8 mouse cellular contexts compared by ENCODE assay signal in the genomic region with DNA sequence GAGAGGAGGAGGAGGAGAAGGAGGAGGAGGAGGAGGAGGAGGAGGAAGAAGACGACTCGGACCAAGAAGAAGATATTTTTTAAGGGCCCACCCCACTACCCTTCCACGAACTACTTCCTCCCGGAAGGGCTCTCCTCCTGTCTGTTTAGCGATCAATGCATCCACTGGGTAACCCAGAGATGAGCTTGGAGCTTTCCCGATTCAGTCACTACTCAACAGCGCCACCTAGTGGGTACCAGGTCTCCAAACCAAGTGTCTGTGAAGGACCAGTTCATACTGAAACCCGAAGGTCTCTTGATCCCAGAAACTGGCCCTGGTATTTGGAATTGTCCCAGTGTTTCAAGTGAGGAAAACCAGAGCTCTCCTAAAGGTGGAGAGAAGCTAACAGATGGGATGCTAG. TPM values are rescaled to one million over a fixed set of nuclear protein-coding genes. Genes with fewer than 3 reads are reported as not detected.
DNase-seq lines count a peak whose midpoint lies in the region; ATAC-seq and TF ChIP-seq lines count a peak whose summit lies in the region.

No protein-coding gene starts in this region.

- peak; percentile 97 for DNase-seq in ES-CJ7 (ENCODE audit: low read depth, low spot score)
- DNase-seq in heart, postnatal 25 days (ENCODE audit: low spot score), result peak; percentile 68
- DNase-seq in layer of hippocampus, adult 11-12 months (ENCODE audit: low spot score), result peak; percentile 93
- DNase-seq in lung, adult 18-20 months, result peak; percentile 79 to 87

- H3K9ac ChIP-seq in forebrain, embryonic 13.5 days, result 0 out of 2 replicates have a peak overlapping the region, but pooled peaks have one; percentile 63
- H3K9ac ChIP-seq in neural tube, embryonic 14.5 days (replicated peaks; ENCODE audit: low read depth, low read length), result 0 out of 2 replicates have a peak overlapping the region, but pooled peaks have one; percentile 39

- intact Hi-C loops in heart, postnatal 25 days (cut with DNase I), result loop anchor here (1.0 to 10.0 kb wide), 3 partner anchors 51 to 100 kb away; no protein-coding TSS in a partner anchor

- no peak for TF ChIP-seq POLR2A in testis, adult 2 months (IDR thresholded peaks at IDR 0.05; ENCODE audit: control insufficient read depth, low read depth, low read length)

- H3K4me1 ChIP-seq in forebrain, embryonic 13.5 days, result peaks cover 13% of the 10 kb centered on the region
- peaks cover 8% of the 10 kb centered on the region for H3K4me1 ChIP-seq in neural tube, embryonic 14.5 days (ENCODE audit: control insufficient read depth, insufficient read depth, low read length)
- peaks cover 21% of the 10 kb centered on the region for H3K4me1 ChIP-seq in testis, adult 2 months (ENCODE audit: control insufficient read depth, insufficient read depth, low read length)

- peak; percentile 58; the same call in 1 of the 2 replicates for TF ChIP-seq CTCF in testis, adult 2 months (IDR thresholded peaks at IDR 0.05; ENCODE audit: control insufficient read depth, insufficient read depth, insufficient replicate concordance, low read depth, low read length)

- 1% methylated on average over 8 of the region's 8 CpGs for WGBS in forebrain, embryonic 13.5 days
- 1% methylated on average over 8 of the region's 8 CpGs for whole genome bisulfite sequencing in neural tube, embryonic 14.5 days

- no peaks in the 10 kb centered on the region for H3K27me3 ChIP-seq in forebrain, embryonic 13.5 days
- H3K27me3 ChIP-seq in neural tube, embryonic 14.5 days (ENCODE audit: control insufficient read depth, insufficient read depth, low read length), result no peaks in the 10 kb centered on the region
- no peaks in the 10 kb centered on the region for H3K27me3 ChIP-seq in testis, adult 2 months (ENCODE audit: control insufficient read depth, insufficient read depth, low read length)

- no peak overlapping the region; the same call in 1 of the 2 replicates for H3K27ac ChIP-seq in forebrain, embryonic 13.5 days
- no peak overlapping the region for H3K27ac ChIP-seq in neural tube, embryonic 14.5 days (ENCODE audit: low read depth, low read length)
- no peak overlapping the region for H3K27ac ChIP-seq in testis, adult 2 months (ENCODE audit: control insufficient read depth, insufficient read depth, low read depth, low read length)

- no peaks in the 10 kb centered on the region for H3K9me3 ChIP-seq in forebrain, embryonic 13.5 days (replicated peaks)
- H3K9me3 ChIP-seq in neural tube, embryonic 14.5 days (ENCODE audit: control insufficient read depth, low read length), result no peaks in the 10 kb centered on the region

- H3K36me3 ChIP-seq in forebrain, embryonic 13.5 days (ENCODE audit: poor library complexity, severe bottlenecking), result peaks cover 16% of the 10 kb centered on the region
- no peaks in the 10 kb centered on the region for H3K36me3 ChIP-seq in neural tube, embryonic 14.5 days (ENCODE audit: control insufficient read depth, insufficient read depth, low read length)
- H3K36me3 ChIP-seq in testis, adult 2 months (ENCODE audit: control insufficient read depth, insufficient read depth, low read length), result no peaks in the 10 kb centered on the region

- H3K4me3 ChIP-seq in forebrain, embryonic 13.5 days, result peak overlapping the region; percentile 35
- peak overlapping the region; percentile 26; the same call in 1 of the 2 replicates for H3K4me3 ChIP-seq in neural tube, embryonic 14.5 days (ENCODE audit: low read depth, low read length)
- H3K4me3 ChIP-seq in testis, adult 2 months (ENCODE audit: control insufficient read depth, low read depth, low read length), result no peak overlapping the region

- peak; percentile 53 for ATAC-seq in cerebellum, adult (ENCODE audit: insufficient number of reproducible peaks, low FRiP score, low TSS enrichment)
- peak; percentile 74 for ATAC-seq in forebrain, embryonic 13.5 days
- ATAC-seq in neural tube, embryonic 14.5 days (ENCODE audit: low read depth), result peak; percentile 77

- H3K4me2 ChIP-seq in forebrain, embryonic 13.5 days, result peak overlapping the region; percentile 65
- H3K4me2 ChIP-seq in neural tube, embryonic 14.5 days (ENCODE audit: low read depth, low read length), result peak overlapping the region; percentile 58

RNA-seq across cellular contexts. Expression of gene Rita1, which starts 6.7 kb away (rescaled TPM):
- polyA plus RNA-seq in forebrain, embryonic 13.5 days (2015; fragmentation: Nextera tagmentation; extraction: Ambion mirVana), result 19.0 TPM in 2 replicates
- total RNA-seq in heart, postnatal 25 days (2021), result 10 to 100 TPM; 15.4 to 18.7 TPM
- polyA plus RNA-seq in neural tube, embryonic 14.5 days (2014; fragmentation: Nextera tagmentation; extraction: Ambion mirVana), result 21.6 and 26.5 TPM in 2 replicates
- 9.0 and 13.2 TPM in 2 replicates for polyA plus RNA-seq in testis, adult 2 months (2012; rRNA removed)

RNA-seq across cellular contexts. Expression of gene Ddx54, which starts 6.9 kb away (rescaled TPM):
- 45.3 and 48.0 TPM in 2 replicates for polyA plus RNA-seq in forebrain, embryonic 13.5 days (2015; fragmentation: Nextera tagmentation; extraction: Ambion mirVana)
- total RNA-seq in heart, postnatal 25 days (2021), result 10 to 100 TPM; 20.1 to 21.4 TPM
- 23.2 and 27.7 TPM in 2 replicates for polyA plus RNA-seq in neural tube, embryonic 14.5 days (2014; fragmentation: Nextera tagmentation; extraction: Ambion mirVana)
- 14.9 and 16.6 TPM in 2 replicates for polyA plus RNA-seq in testis, adult 2 months (2012; rRNA removed)

RNA-seq across cellular contexts. Expression of gene Iqcd, which starts 16.9 kb away (rescaled TPM):
- polyA plus RNA-seq in forebrain, embryonic 13.5 days (2015; fragmentation: Nextera tagmentation; extraction: Ambion mirVana), result 1.1 and 2.3 TPM in 2 replicates
- total RNA-seq in heart, postnatal 25 days (2021), result not detected
- polyA plus RNA-seq in neural tube, embryonic 14.5 days (2014; fragmentation: Nextera tagmentation; extraction: Ambion mirVana), result 0.62 and 1.3 TPM in 2 replicates
- polyA plus RNA-seq in testis, adult 2 months (2012; rRNA removed), result 77.3 and 85.9 TPM in 2 replicates

RNA-seq across cellular contexts. Expression of gene Tpcn1, which starts 17.2 kb away (rescaled TPM):
- polyA plus RNA-seq in forebrain, embryonic 13.5 days (2015; fragmentation: Nextera tagmentation; extraction: Ambion mirVana), result 14.8 and 15.8 TPM in 2 replicates
- 10 to 100 TPM; 36.0 to 37.9 TPM for total RNA-seq in heart, postnatal 25 days (2021)
- polyA plus RNA-seq in neural tube, embryonic 14.5 days (2014; fragmentation: Nextera tagmentation; extraction: Ambion mirVana), result 14.8 and 18.5 TPM in 2 replicates
- 18.7 and 20.7 TPM in 2 replicates for polyA plus RNA-seq in testis, adult 2 months (2012; rRNA removed)

RNA-seq across cellular contexts. Expression of gene Cfap73, which starts 28.3 kb away (rescaled TPM):
- 0.65 TPM in 1 of 2 replicates, not detected in the other for polyA plus RNA-seq in forebrain, embryonic 13.5 days (2015; fragmentation: Nextera tagmentation; extraction: Ambion mirVana)
- not detected for total RNA-seq in heart, postnatal 25 days (2021)
- polyA plus RNA-seq in neural tube, embryonic 14.5 days (2014; fragmentation: Nextera tagmentation; extraction: Ambion mirVana), result 0.46 TPM in 1 of 2 replicates, not detected in the other
- 6.4 and 7.8 TPM in 2 replicates for polyA plus RNA-seq in testis, adult 2 months (2012; rRNA removed)

Comparison
In these comparisons a context has a peak if more than half of its experiments do, and no peak if none do; other contexts are left out.
1. RNA of gene Iqcd, which starts 16.9 kb away (polyA plus RNA-seq): 77.3 to 85.9 TPM in testis, adult 2 months; 0.62 to 1.3 TPM in neural tube, embryonic 14.5 days and 1.1 to 2.3 TPM in forebrain, embryonic 13.5 days; every median in the first group is over 10 times any median in the second.
2. Peak in every context shown above with its lines, with median percentiles within 50 percentile points of each other: DNase-seq and ATAC-seq.